Mouse (Mus musculus): Measurements from ENCODE around the gene Snrpb. TPM values are rescaled to one million over a fixed set of nuclear protein-coding genes. Genes with fewer than 3 reads are reported as not detected.

Snrpb gene
- total RNA-seq, 2 experiments from 2014 or later, result 102 TPM

- DNase-seq (ENCODE audit: low spot score in 2 of 2), result no peak
These were observed 34.4 kb downstream of the Snrpb start for GRCm38 (mm10) chr2:130144703-130145324.

- no peak for DNase-seq (ENCODE audit: low spot score in 2 of 2)
These were observed 36.2 kb downstream of the Snrpb start for GRCm38 (mm10) chr2:130143011-130143410.

- DNase-seq (ENCODE audit: low spot score in 2 of 2), result no peak
These were observed 49.5 kb downstream of the Snrpb start for GRCm38 (mm10) chr2:130129687-130130086.

- DNase-seq (ENCODE audit: low spot score in 2 of 2), result no peak
These were observed 53.1 kb downstream of the Snrpb start for GRCm38 (mm10) chr2:130126073-130126472.

GRCm38 (mm10) chr2:130125279-130126059 lies 53.7 kb downstream of the Snrpb start:
- DNase-seq (ENCODE audit: low spot score in 2 of 2), result no peak

Other genes with a start within 250 kb of the Snrpb start
- under 1 TPM; 0.88 to 0.91 TPM for gene Tgm3, start 167.1 kb downstream of the Snrpb start, total RNA-seq (2021)
- gene Tgm6, start 67.0 kb downstream of the Snrpb start, total RNA-seq (2021), result under 1 TPM; 0.25 to 0.29 TPM
- not detected for gene Tmc2, start 15.8 kb upstream of the Snrpb start, total RNA-seq (2021)
- gene Nop56, start 95.0 kb upstream of the Snrpb start, total RNA-seq (2021), result 100 to 1,000 TPM; 131 to 173 TPM
- 100 to 1,000 TPM; 297 to 301 TPM for gene Idh3b, start 105.1 kb upstream of the Snrpb start, total RNA-seq (2021)
- gene Ebf4, start 115.8 kb upstream of the Snrpb start, total RNA-seq (2021), result 10 to 100 TPM; 12.5 to 13.1 TPM
- gene Cpxm1, start 218.2 kb upstream of the Snrpb start, total RNA-seq (2021), result 10 to 100 TPM; 11.8 to 14.1 TPM
- gene Gm28372, start 225.8 kb upstream of the Snrpb start, total RNA-seq (2021), result not detected
- not detected for gene 1700020A23Rik, start 225.9 kb upstream of the Snrpb start, total RNA-seq (2021)
- gene Tmem239, start 227.1 kb upstream of the Snrpb start, total RNA-seq (2021), result not detected
- 10 to 100 TPM; 85.3 to 87.5 TPM for gene Vps16, start 244.9 kb upstream of the Snrpb start, total RNA-seq (2021)
- gene Pced1a, start 245.3 kb upstream of the Snrpb start, total RNA-seq (2021), result 10 to 100 TPM; 21.8 to 22.0 TPM

Measured in layer of hippocampus, postnatal 14 days (tissue).